Mouse (Mus musculus): ENCODE measurements around the gene Oas1a.
A peak's percentile ranks its signal among the peaks of the same experiment; 100 is the strongest.

GRCm38 (mm10) chr5:120849601-120850136, 57.7 kb downstream of the Oas1a start:
- TF ChIP-seq CTCF (IDR thresholded peaks at IDR 0.05; ENCODE audit: control insufficient read depth, insufficient read depth, insufficient replicate concordance, low read depth, low read length) (peak; percentile 50; the same call in 1 of the 2 replicates), POLR2A (IDR thresholded peaks at IDR 0.05; ENCODE audit: control insufficient read depth, low read depth, low read length) (no peak)

Measured in testis, adult 2 months (tissue).